Mouse (Mus musculus) mesoderm, embryonic 11.5 days (tissue): ENCODE measurements around the gene Mmp14.
A peak's percentile ranks its signal among the peaks of the same experiment; 100 is the strongest.

Experiments used
- DNase-seq: peaks from one replicate; pipeline ENCODE4 v3.0.0-alpha.2; 2012; ENCODE audit warnings: low read depth, low spot score

The Mmp14 gene

GRCm38 (mm10) chr14:54433941-54434531 is 2.6 kb downstream of the Mmp14 start:
- no peak for DNase-seq

DNA sequence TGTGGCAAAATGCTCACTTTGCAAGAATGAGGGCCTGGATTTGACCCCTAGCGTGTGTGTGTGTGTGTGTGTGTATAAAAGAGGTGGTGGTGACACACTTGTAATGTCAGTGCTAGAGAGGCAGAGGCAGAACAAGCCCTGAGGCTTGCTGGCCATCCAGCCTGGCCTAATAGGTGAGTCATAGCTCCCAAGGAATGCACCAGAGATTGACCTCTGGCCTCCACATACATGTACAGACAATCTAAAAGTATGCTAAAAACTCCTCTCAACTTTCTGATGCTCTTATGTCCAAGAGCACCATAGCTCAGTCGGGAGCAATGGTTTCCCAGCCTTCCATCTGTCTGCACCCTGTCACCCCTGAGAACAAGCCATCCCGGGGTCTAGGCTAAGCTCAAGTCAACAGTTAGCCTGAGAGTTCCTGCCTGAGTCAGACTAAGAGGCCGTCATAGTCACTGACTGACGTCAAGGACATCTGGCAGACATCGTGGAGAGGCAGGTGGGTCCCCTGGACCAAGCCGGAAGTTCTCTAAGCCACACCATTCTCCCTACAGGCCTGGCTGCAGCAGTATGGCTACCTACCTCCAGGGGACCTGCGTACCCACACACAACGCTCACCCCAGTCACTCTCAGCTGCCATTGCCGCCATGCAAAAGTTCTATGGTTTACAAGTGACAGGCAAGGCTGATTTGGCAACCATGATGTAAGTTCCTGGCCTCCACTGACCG is 3.9 kb downstream of the Mmp14 start:
- DNase-seq = no peak

DNA sequence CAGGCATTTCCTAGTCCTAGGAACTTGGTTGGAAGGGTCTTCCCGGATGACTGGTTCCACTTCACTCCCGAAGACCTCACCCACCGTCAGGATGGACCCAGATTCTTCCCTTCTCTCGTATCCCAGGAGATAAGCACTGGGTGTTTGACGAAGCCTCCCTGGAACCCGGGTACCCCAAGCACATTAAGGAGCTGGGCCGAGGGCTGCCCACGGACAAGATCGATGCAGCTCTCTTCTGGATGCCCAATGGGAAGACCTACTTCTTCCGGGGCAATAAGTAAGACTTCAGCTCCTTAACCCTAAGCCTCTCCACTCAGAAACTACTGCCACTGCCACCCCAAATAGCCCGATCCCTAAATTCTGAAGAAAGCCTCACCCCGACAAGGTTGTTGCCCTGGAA is 7.7 kb downstream of the Mmp14 start:
- no peak for DNase-seq

DNA sequence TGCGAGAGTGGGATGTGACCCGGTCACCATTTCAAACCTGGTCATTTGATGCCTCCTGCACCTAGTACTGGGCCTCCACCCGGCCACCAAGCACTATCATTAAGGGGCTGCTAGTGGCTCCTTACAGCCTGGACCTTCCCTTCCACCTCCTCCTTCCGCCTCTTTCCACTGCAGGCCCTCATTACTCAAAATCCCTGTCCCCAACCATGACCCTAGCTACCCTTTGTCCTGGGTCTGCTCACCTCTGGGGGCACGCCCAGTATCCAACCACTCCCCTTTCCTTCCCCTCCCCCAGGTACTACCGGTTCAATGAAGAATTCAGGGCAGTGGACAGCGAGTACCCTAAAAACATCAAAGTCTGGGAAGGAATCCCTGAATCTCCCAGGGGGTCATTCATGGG is 8.2 kb downstream of the Mmp14 start:
- DNase-seq = no peak

DNA sequence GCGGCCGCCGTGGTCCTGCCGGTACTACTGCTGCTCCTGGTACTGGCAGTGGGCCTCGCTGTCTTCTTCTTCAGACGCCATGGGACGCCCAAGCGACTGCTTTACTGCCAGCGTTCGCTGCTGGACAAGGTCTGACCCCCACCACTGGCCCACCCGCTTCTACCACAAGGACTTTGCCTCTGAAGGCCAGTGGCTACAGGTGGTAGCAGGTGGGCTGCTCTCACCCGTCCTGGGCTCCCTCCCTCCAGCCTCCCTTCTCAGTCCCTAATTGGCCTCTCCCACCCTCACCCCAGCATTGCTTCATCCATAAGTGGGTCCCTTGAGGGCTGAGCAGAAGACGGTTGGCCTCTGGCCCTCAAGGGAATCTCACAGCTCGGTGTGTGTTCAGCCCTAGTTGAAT is 9.1 kb downstream of the Mmp14 start:
- no peak for DNase-seq

GRCm38 (mm10) chr14:54441365-54441764 is 10.0 kb downstream of the Mmp14 start:
- no peak for DNase-seq

DNA sequence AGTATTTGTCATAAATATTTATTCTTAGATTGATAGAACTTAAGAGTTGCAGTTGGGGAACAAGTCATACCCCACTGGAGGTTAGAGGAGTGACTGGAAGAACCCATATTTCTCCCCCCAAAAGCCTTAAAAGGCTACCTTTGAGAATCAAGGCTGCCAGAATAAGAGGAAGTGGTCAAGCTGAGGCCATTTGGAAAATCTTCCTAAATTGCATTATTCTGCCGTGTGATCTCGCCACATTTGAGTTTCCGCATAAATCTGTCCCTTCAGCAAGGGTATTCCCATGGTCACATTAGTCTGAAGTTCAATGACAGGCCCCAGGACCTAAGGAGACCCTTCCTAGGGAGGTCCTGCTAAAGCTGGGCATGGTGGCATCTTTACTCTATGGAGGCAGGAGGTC is 11.1 kb downstream of the Mmp14 start:
- DNase-seq = no peak

GRCm38 (mm10) chr14:54443196-54443595 is 11.8 kb downstream of the Mmp14 start:
- no peak for DNase-seq

DNA sequence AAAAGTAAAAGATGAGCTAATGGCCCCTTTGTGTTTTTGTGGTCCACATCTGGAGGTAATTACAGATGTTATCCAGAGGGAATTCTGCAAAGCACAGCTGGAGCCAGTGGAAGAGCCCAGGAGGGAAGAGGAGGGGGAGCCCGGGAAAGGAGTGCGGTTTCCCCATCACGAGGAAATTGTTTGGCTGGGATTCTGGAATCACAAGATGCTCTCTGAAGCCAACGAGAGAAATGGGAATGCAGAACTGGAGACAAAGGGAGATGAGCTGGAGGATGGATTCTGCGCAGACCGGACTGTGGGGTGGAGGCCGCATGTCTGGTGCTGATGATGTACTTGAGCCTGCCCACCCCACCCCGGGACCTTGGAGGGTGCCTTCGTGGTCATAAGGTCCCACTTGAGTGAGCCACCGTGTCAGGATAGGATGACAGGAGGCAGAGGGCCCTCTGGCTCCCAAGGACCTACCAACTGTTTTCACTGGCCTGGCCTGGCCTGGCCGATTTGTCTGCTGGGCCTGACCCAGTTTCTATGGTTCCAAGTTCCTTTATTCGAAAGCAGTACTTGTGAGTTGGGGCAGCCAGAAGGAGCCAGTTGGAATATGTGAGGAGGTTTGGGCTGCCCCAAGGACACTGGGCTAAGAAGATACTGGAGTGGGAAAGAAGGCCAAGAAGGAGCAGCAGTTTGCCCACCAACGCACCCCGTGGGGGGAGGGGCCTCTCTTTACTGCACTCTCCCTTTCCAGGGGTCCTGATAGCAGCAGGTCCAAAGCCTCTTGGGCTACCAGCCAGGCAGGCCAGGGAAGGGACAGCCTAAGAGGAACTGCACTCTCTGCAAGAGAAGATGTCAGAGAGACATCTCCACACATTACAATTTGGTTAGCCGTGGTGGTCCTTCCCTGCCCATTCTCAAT is 12.6 kb downstream of the Mmp14 start:
- no peak for DNase-seq

- no peak for DNase-seq
These were observed 14.1 kb downstream of the Mmp14 start for GRCm38 (mm10) chr14:54445476-54445875.

- DNase-seq = no peak
These were observed 22.2 kb downstream of the Mmp14 start for GRCm38 (mm10) chr14:54453566-54453965.

- no peak for DNase-seq
These were observed 23.5 kb downstream of the Mmp14 start for GRCm38 (mm10) chr14:54454669-54455528.

DNA sequence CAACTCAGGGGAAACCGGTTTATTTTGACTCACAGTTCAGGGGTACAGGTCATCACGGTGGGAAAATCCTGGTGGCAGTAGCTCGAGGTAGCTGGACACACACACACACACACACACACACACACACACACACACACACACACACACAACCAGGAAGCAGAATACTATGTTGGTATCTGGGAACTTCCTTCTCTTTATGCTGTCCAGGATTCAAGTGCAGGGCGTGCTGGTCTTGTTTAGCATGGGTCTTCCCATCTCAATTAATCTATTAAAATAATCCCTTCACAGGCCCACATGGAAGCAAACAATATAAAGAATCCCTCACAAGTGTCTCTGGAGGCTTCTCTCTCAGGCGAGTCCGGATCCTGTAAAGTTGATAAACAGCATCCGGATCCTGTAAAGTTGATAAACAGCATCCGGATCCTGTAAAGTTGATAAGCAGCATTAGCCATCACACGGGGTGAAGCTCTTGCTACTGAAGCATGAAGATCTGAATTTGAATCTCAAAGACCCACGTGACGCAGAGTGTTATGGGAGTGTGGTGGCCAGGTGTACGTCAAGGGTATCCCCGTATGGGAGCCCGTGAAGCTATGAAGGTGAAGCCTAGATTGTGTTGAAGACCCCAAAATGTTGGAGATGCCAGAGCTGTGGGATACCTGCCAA is 26.6 kb downstream of the Mmp14 start:
- DNase-seq = no peak

- no peak for DNase-seq
These were observed 30.7 kb downstream of the Mmp14 start for GRCm38 (mm10) chr14:54462146-54462545.

DNA sequence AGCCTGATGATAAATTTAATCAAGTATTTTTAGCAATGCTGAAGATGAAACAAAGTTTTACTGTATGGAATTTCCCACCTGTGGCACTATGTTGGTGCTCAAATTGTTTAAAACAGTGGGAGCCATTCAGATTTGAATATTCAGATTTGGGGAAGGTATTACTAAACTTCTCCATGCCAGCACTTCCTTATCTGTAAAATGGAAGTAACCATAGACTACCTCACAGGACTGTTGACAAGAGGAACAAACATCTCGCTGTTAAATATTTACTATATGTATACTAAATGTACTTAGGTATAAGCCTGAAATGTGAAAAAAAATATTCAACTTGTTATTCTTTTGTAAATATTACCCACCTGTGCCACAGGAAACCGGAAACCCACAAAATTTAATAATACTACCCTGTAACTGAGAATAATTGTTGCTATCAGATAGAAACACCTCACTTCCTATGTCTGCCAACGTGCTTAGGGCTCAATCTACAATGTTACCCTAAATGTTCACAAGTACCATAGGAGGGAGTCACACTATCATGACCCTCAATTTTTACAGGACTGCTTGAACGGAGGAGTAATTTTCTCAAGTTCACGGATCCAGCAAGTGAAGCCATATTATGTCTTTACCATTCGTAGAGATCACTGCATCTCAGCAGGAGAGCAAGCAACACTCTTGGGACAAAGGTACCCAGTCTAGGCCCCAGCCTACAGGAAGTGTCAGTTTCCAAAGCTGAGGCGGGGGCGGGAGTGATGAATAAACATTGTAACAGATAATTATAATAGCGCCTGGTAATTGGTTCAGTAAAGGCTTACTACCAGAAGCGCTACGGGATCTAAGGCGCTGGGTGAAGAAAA is 31.9 kb downstream of the Mmp14 start:
- no peak for DNase-seq

- DNase-seq = peak; percentile 88
These were observed 32.5 kb downstream of the Mmp14 start, which contains the start of gene Lrp10 for GRCm38 (mm10) chr14:54463959-54464292. Gene Lrp10 (plus strand): TSS chr14:54464137.

DNA sequence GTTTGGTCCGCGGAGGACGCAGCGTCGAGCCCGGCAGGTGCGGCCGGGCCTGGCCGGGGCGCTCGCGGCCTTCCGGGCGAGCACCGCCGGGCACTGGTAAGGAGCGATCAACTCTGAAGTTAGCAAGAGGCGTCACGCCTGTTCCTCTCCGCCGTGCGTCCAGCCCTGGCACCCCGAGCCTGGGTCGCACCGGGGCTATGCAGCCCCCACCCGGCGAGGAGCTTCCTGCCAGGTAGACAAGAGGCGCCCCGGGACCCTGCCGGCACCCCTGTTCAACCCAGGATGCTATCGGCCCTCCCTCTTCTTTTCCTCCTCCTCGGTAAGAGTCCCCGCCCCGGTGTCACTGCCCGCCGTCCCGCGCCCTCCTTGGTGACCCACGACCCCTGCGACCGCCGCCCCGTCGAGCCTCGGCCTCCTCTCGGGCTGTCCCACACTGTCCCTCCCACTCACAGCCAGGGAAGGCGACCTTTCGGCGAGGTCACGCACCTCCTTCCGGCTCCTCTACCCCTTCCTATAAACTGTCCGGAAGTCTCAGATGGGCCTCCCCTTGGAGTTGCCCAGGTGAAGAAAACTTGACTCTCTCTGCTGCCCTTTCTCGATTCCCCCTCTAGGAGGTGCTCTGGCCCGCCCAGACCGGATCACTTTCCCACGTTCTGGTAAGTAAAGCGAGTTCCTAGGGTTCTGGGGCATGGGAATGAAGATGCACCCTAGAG is 33.0 kb downstream of the Mmp14 start:
- peak; percentile 81 for DNase-seq

GRCm38 (mm10) chr14:54471467-54471866 is 40.1 kb downstream of the Mmp14 start:
- DNase-seq = no peak

GRCm38 (mm10) chr14:54472671-54473070 is 41.3 kb downstream of the Mmp14 start:
- no peak for DNase-seq
